Mouse (Mus musculus): ENCODE results near the gene Igfn1. TPM values are rescaled to one million over a fixed set of nuclear protein-coding genes. Genes with fewer than 3 reads are reported as not detected.

The Igfn1 gene
- total RNA-seq, 2 experiments from 2014 or later = 32.4 to 62.9 TPM

- DNase-seq (ENCODE audit: low spot score) = no peak
Observed at GRCm38 (mm10) chr1:135936091-135936490, 70.1 kb downstream of the Igfn1 start.

GRCm38 (mm10) chr1:135933704-135934293 is 72.3 kb downstream of the Igfn1 start:
- DNase-seq (ENCODE audit: low spot score) = no peak

- DNase-seq (ENCODE audit: low spot score) = no peak
Observed at GRCm38 (mm10) chr1:135929876-135930275, 76.3 kb downstream of the Igfn1 start.

GRCm38 (mm10) chr1:135925848-135926247 is 80.3 kb downstream of the Igfn1 start:
- DNase-seq (ENCODE audit: low spot score) = no peak

GRCm38 (mm10) chr1:135924377-135924994 is 81.7 kb downstream of the Igfn1 start:
- no peak for DNase-seq (ENCODE audit: low spot score)

GRCm38 (mm10) chr1:135923229-135923628 is 82.9 kb downstream of the Igfn1 start:
- no peak for DNase-seq (ENCODE audit: low spot score)

- DNase-seq (ENCODE audit: low spot score) = no peak
Observed at GRCm38 (mm10) chr1:135918644-135919407, 87.3 kb downstream of the Igfn1 start, which contains the start of gene Pkp1. Gene Pkp1, minus strand, starts transcription at chr1:135919207.

GRCm38 (mm10) chr1:135917206-135917605 is 88.9 kb downstream of the Igfn1 start:
- DNase-seq (ENCODE audit: low spot score) = no peak

GRCm38 (mm10) chr1:135916486-135917058 is 89.6 kb downstream of the Igfn1 start:
- no peak for DNase-seq (ENCODE audit: low spot score)

- no peak for DNase-seq (ENCODE audit: low spot score)
Observed at GRCm38 (mm10) chr1:135913657-135914056, 92.5 kb downstream of the Igfn1 start.

GRCm38 (mm10) chr1:135909381-135909780 is 96.8 kb downstream of the Igfn1 start:
- no peak for DNase-seq (ENCODE audit: low spot score)

- DNase-seq (ENCODE audit: low spot score) = no peak
Observed at GRCm38 (mm10) chr1:135906736-135907135, 99.4 kb downstream of the Igfn1 start.

Other genes with a start within 250 kb of the Igfn1 start
- gene Phlda3, start 240.2 kb downstream of the Igfn1 start, total RNA-seq (2021) = 100 to 1,000 TPM; 152 to 154 TPM
- gene Tnni1, start 226.9 kb downstream of the Igfn1 start, total RNA-seq (2021) = 100 to 1,000 TPM; 310 to 354 TPM
- gene Lad1, start 187.7 kb downstream of the Igfn1 start, total RNA-seq (2021) = under 1 TPM in 1 of 2 experiments, not detected in 1; 0.09 TPM
- 1 to 10 TPM; 3.3 to 4.3 TPM for gene Tnnt2, start 170.0 kb downstream of the Igfn1 start, total RNA-seq (2021)
- gene Pkp1, start 87.1 kb downstream of the Igfn1 start, total RNA-seq (2021) = under 1 TPM in 1 of 2 experiments, not detected in 1; 0.09 TPM
- gene Tmem9, start 1.8 kb upstream of the Igfn1 start, total RNA-seq (2021) = 1 to 10 TPM; 5.9 to 7.0 TPM
- not detected for gene Ascl5, start 44.5 kb upstream of the Igfn1 start, total RNA-seq (2021)
- gene Cacna1s, start 46.4 kb upstream of the Igfn1 start, total RNA-seq (2021) = 1,000 to 10,000 TPM in 1 of 2 experiments, 100 to 1,000 TPM in 1; 824 to 1,030 TPM
- gene Kif21b, start 125.0 kb upstream of the Igfn1 start, total RNA-seq (2021) = under 1 TPM; 0.53 to 0.74 TPM
- gene Mroh3, start 206.5 kb upstream of the Igfn1 start, total RNA-seq (2021) = not detected
- gene Inava, start 227.9 kb upstream of the Igfn1 start, total RNA-seq (2021) = not detected